Mouse (Mus musculus): ENCODE measurements at regions not wholly inside any gene's neighbourhood (a gene's known extent, or its start where the extent isn't known, plus 50 kb on each side); places are given as distances from the start of the nearest gene placed in this dataset.

DNA sequence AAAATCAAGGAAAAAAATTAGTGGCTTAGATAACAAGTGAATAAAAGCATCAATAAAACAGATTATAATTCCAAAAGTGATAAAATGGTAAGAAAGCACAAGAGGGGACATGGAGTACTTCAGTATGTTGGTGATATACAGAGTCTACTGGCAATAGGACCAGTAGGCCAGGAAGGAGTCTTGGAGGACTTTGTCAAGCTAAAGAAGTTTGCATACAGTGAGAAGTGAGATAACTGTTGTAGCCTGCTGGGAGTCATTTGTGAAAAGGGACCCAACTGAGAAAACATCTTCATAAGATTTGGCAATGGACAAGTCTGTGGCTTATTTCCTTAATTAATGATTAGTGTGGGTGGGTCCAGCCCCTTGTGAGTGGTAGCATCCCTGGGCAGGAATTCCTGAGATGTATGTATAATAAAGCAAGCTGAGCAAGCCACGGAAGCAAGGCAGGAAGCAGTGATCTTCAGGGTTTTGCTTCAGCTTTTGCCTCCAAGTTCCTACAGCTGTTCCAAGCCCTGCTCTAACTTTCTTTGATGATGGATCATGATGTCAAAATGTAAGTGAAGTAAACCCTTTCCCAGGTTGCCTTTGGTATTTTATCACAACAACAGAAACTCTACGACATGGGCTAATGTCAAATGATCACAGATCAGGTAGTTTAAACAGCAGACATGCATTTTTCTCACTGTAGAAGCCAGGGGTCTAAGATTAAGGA lies 314.5 kb upstream of the Trib2 start:
- no peak for TF ChIP-seq POLR2A (IDR thresholded peaks at IDR 0.05; ENCODE audit: borderline replicate concordance, control insufficient read depth, low read depth, low read length)
- TF ChIP-seq CTCF (IDR thresholded peaks at IDR 0.05; ENCODE audit: control insufficient read depth, insufficient read depth, low read length) = no peak
